Mouse (Mus musculus) G1E (cell line): ENCODE results near the gene Stox1. TPM values are rescaled to one million over a fixed set of nuclear protein-coding genes. Genes with fewer than 3 reads are reported as not detected.

Experiments
- ATAC-seq: 2 replicates; pipeline ENCODE4 v1.8.0; 2016; ENCODE audit warnings: mild to moderate bottlenecking; ENCODE audit not compliant: insufficient number of reproducible peaks, poor library complexity, low FRiP score, severe bottlenecking; ENCODE audit errors: extremely low read depth
- DNase-seq: peaks from one replicate; pipeline ENCODE4 v3.0.0; 2012; ENCODE audit warnings: low spot score
- H3K27me3 ChIP-seq: 2 replicates; pipeline ENCODE4 v1.6.1; 2012; ENCODE audit warnings: mild to moderate bottlenecking, low read length, inconsistent platforms; ENCODE audit not compliant: insufficient read depth
- H3K36me3 ChIP-seq: replicated peaks from 2 replicates; pipeline ENCODE3; 2012; ENCODE audit warnings: mild to moderate bottlenecking, inconsistent platforms
- H3K4me1 ChIP-seq: 2 replicates; pipeline ENCODE4 v1.6.1; 2012; ENCODE audit warnings: low read depth, low read length, inconsistent platforms, mixed read lengths; ENCODE audit not compliant: insufficient read depth
- H3K4me3 ChIP-seq: 2 replicates; pipeline ENCODE4 v1.5.1; 2012; ENCODE audit warnings: low read depth, mild to moderate bottlenecking, inconsistent platforms, low read length, moderate library complexity, mixed read lengths
- H3K9me3 ChIP-seq: replicated peaks from 2 replicates; pipeline ENCODE4 v1.6.1; 2012; ENCODE audit warnings: inconsistent platforms
- CTCF ChIP-seq: IDR thresholded peaks from 2 replicates; pipeline ENCODE4 v1.5.1; 2012; ENCODE audit warnings: low read depth, low read length, inconsistent platforms, mixed read lengths
- GATA1 ChIP-seq: IDR thresholded peaks from 2 replicates; pipeline ENCODE4 v1.6.1; 2012; ENCODE audit warnings: borderline replicate concordance, low read length, inconsistent platforms, mixed read lengths
- GATA2 ChIP-seq: IDR thresholded peaks from 2 replicates; pipeline ENCODE4 v1.6.1; 2012; ENCODE audit warnings: low read depth, low read length, inconsistent platforms, borderline replicate concordance
- POLR2AphosphoS5 ChIP-seq: IDR thresholded peaks from 2 replicates; pipeline ENCODE4 v1.6.1; 2012; ENCODE audit warnings: low read depth, low read length, inconsistent platforms; ENCODE audit not compliant: insufficient replicate concordance
- TAL1 ChIP-seq: conservative IDR thresholded peaks from 2 replicates; pipeline ENCODE4 v1.6.1; 2012; ENCODE audit warnings: low read depth, low read length, inconsistent platforms, mixed read lengths
- polyA plus RNA-seq: library from polyadenylated mRNA; stranded (reverse); fragments of >175 nt; gene quantifications from 2 replicates; pipeline ENCODE4 v1.2.3, GENCODE M21; 2012
- total RNA-seq, 2 experiments: library from RNA; stranded (forward) in 1 of 2; stranded (reverse) in 1 of 2; fragments of 200-1000 nt in 1 of 2; fragments of >200 nt in 1 of 2; fragmentation: Nextera tagmentation in 1 of 2; gene quantifications; 2 replicates each; pipeline ENCODE4 v1.2.3; 2014 to 2017

Stox1 gene
- total and polyA plus RNA-seq, 3 experiments, result 0.16 TPM; not detected in 2

GRCm38 (mm10) chr10:62672359-62672758 is 53.6 kb downstream of the Stox1 start:
- Histone ChIP-seq H3K9me3 (no peaks in the 10 kb centered on the region), H3K36me3 (no peaks in the 10 kb centered on the region), H3K4me3 (no peak overlapping the region), H3K4me1 (no peaks in the 10 kb centered on the region; the same call in 1 of the 2 replicates), H3K27me3 (peaks cover 23% of the 10 kb centered on the region)
- DNase-seq (no peak), ATAC-seq (no peak)
- no peak for TF ChIP-seq CTCF
- no peak for TF ChIP-seq TAL1
- TF ChIP-seq GATA2, result no peak
- TF ChIP-seq POLR2AphosphoS5, result no peak
- TF ChIP-seq GATA1, result no peak

GRCm38 (mm10) chr10:62669245-62669644 is 56.7 kb downstream of the Stox1 start:
- Histone ChIP-seq H3K27me3 (peaks cover 10% of the 10 kb centered on the region; the same call in 1 of the 2 replicates), H3K36me3 (no peaks in the 10 kb centered on the region), H3K4me1 (no peaks in the 10 kb centered on the region; the same call in 1 of the 2 replicates), H3K4me3 (no peak overlapping the region), H3K9me3 (no peaks in the 10 kb centered on the region)
- no peak for ATAC-seq
- TF ChIP-seq GATA1 (no peak), GATA2 (no peak), TAL1 (no peak), POLR2AphosphoS5 (no peak), CTCF (no peak)
- DNase-seq, result no peak

- Histone ChIP-seq H3K27me3 (peaks cover 10% of the 10 kb centered on the region; the same call in 1 of the 2 replicates), H3K9me3 (no peaks in the 10 kb centered on the region), H3K36me3 (no peaks in the 10 kb centered on the region), H3K4me1 (no peaks in the 10 kb centered on the region; the same call in 1 of the 2 replicates), H3K4me3 (no peak overlapping the region)
- TF ChIP-seq POLR2AphosphoS5 (no peak), TAL1 (no peak), GATA2 (no peak), CTCF (no peak), GATA1 (no peak)
- ATAC-seq (no peak), DNase-seq (no peak)
These were observed 57.5 kb downstream of the Stox1 start for GRCm38 (mm10) chr10:62668463-62668862.

- ATAC-seq (no peak), DNase-seq (no peak)
- TF ChIP-seq GATA2, result no peak
- TF ChIP-seq CTCF, result no peak
- no peak for TF ChIP-seq GATA1
- TF ChIP-seq TAL1, result no peak
- TF ChIP-seq POLR2AphosphoS5, result no peak
- H3K4me3 ChIP-seq, result no peak overlapping the region
- no peaks in the 10 kb centered on the region; the same call in 1 of the 2 replicates for H3K4me1 ChIP-seq
- H3K9me3 ChIP-seq, result no peaks in the 10 kb centered on the region
- H3K36me3 ChIP-seq, result no peaks in the 10 kb centered on the region
- H3K27me3 ChIP-seq, result peaks cover 10% of the 10 kb centered on the region; the same call in 1 of the 2 replicates
These were observed 57.9 kb downstream of the Stox1 start for GRCm38 (mm10) chr10:62668043-62668442.

GRCm38 (mm10) chr10:62664963-62665590 is 60.9 kb downstream of the Stox1 start:
- H3K9me3 ChIP-seq, result no peaks in the 10 kb centered on the region
- no peaks in the 10 kb centered on the region for H3K36me3 ChIP-seq
- H3K4me1 ChIP-seq, result no peaks in the 10 kb centered on the region; the same call in 1 of the 2 replicates
- no peak overlapping the region for H3K4me3 ChIP-seq
- DNase-seq, result no peak
- ATAC-seq, result no peak
- no peak for TF ChIP-seq TAL1
- no peak for TF ChIP-seq GATA1
- TF ChIP-seq GATA2, result no peak
- TF ChIP-seq POLR2AphosphoS5, result no peak
- peaks cover 7% of the 10 kb centered on the region; the same call in 1 of the 2 replicates for H3K27me3 ChIP-seq

GRCm38 (mm10) chr10:62664171-62664570 is 61.8 kb downstream of the Stox1 start:
- no peaks in the 10 kb centered on the region for H3K9me3 ChIP-seq
- H3K4me3 ChIP-seq, result no peak overlapping the region
- H3K27me3 ChIP-seq, result peaks cover 4% of the 10 kb centered on the region; the same call in 1 of the 2 replicates
- no peak for TF ChIP-seq POLR2AphosphoS5
- no peak for TF ChIP-seq GATA2
- TF ChIP-seq GATA1, result no peak
- TF ChIP-seq TAL1, result no peak
- no peak for TF ChIP-seq CTCF
- H3K36me3 ChIP-seq, result no peaks in the 10 kb centered on the region
- no peaks in the 10 kb centered on the region; the same call in 1 of the 2 replicates for H3K4me1 ChIP-seq
- no peak for ATAC-seq
- no peak for DNase-seq
